Mouse (Mus musculus): Measurements from ENCODE around the gene Cobl.

The Cobl gene

DNA sequence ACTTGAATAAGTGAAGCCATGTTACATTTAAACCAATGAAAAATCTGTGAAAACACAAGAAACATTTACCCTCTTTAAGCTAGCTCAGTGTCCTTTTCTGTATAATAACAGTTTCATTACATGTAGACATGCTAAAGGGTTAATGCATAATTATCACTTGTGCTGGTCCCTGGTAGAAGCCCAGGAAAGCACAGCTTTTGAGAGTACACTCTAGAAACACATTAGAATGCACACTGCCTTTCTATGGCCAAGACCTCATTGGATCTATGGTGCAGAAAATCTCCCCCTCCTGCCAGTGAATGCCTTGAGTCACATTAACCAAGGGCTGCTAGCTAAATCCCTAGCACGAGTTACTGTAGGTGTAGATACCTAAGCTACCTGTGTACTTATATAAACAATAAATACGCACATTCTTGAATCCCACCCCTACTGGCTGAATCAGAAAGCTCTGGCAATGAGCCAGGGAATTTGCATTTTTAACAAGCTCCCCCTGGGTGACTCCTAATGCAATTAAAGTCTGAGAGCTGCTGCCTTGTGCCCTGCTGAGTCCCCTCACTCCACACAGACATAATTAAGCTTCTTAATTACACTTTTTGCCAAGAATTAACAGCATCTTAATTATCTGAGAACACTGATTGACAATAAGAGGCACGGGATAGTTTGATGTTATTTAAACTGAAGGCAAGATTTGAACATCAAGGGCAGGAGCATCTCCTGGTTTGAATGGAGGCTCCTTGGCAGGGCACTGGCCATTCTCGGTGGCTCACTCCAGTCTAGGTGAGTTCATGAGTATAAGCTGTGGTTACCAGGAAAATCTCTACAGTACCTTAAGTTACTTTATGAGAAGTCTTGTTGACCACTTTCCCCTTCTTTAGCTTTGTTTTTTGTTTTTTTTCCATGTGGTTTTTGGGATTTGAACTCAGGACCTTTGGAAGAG is 244.9 kb downstream of the Cobl start:
- no peak for DNase-seq (ENCODE audit: low spot score in 2 of 2)

DNA sequence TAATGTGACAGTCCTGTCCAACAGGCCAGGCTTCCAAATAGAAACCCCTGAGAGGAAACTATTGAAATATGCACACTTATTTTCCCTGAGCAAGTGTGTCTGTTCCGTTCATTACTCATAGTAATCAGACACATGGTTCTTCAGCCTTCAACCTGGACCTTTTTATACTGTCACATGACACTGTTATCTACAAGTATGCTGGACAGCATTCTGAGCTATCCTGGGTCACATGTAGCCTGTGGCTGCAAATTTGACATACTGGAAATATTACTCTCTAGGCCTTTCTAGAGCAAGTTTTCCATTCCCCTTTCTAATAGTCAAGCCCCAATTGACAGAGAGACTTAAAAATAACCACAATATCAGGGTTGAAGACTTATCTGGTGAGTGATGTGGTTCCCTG is 247.9 kb downstream of the Cobl start:
- no peak for DNase-seq (ENCODE audit: low spot score in 2 of 2)

DNA sequence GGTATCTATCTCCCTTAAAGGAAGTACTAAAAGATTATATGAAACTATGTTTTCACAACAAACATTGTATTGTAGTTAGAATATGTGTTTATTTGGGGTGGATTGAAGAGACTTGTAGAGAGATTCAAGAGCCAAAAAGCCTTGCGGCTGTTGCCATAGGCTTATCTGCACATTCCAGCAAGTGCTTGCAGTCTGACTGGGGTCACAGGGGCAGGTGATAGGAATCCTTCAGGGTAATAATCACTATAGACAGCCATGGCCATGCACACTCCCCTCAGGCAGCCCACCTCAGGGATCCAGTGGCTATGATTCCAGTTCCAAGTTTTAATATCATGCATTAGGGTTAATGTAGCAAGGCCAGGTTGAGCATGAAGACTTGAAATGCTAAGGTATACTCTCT is 249.2 kb downstream of the Cobl start:
- DNase-seq (ENCODE audit: low spot score in 2 of 2) = no peak

DNA sequence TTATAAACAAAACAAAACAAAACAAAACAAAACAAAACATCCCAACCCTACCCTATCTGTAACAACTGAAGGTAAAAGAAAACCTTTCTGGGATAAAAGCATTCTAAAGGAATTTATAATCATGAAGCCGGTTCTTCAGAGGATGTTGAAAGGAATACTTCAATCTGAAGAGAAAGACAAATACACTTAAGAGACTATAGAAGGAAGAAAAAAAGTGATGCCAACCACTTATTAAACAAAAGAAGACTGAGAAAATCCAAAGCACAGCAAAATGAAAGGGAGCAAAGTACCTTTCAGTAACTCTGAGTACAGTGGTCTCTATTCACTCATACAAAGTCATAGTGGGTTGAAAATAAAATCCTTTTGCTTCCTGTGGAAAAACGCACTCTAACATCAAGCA is 256.2 kb downstream of the Cobl start:
- DNase-seq (ENCODE audit: low spot score in 2 of 2) = no peak

DNA sequence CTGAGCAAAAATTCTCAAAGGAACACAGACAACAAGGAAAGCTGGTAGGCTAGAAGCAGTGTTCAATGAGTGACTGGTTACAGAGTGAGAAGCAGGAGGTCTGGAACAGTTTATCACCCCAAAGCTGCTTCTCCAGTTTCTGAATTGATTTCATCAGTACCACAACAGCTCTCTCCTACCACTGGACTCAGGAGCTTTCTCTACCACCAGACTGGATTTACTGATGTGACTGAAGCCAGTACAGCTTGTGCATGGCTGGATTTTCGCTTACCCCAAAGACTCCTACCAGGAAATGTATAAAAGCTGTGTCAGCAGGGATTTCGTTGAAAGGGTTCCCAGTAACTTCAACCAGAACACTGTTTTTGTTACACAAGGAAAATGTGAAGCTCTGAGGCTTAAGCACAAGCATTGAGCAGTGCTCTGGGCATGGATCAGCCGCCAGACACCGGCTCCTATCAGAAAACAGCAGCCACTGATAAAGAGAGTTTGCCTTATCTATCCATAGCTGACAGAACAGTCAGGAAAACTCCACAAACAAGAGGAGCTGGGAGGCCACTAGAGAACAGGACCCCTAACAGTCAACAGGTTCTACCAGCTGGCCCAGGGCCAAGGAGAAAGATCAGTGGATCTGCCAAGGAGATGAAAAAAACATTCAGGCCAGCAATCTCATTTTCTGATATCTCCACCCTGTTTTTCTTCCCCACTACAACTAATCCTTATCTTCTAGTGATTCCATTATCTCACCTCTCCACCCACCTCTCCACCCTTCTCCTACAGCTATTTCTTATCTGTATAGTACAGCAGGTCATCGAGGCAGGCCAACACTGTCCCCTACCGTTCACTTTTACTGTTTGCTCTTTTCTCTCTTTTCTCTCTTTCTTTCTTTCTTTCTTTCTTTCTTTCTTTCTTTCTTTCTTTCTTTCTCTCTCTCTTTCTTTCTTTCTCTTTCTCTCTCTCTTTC is 259.3 kb downstream of the Cobl start:
- DNase-seq (ENCODE audit: low spot score in 2 of 2) = no peak

DNA sequence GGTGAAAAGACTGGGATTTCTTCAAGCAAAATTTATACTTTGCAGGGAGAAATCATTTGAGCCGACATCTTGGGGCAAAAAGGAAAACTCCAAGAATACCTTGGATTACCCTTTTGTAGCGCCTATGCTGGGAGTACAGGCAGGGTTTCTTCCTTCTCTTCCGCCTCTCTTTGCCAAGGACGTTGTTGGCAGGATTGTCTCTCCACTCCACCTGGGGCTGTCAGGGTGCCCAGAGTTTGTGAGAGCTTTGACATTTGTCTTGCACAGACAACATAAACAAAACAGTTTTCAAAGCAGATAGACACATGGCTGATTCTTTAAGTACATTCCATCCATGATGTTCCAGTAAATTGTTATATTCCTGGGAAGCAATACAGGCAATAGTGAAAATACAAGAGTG is 265.3 kb downstream of the Cobl start:
- no peak for DNase-seq (ENCODE audit: low spot score in 2 of 2)

DNA sequence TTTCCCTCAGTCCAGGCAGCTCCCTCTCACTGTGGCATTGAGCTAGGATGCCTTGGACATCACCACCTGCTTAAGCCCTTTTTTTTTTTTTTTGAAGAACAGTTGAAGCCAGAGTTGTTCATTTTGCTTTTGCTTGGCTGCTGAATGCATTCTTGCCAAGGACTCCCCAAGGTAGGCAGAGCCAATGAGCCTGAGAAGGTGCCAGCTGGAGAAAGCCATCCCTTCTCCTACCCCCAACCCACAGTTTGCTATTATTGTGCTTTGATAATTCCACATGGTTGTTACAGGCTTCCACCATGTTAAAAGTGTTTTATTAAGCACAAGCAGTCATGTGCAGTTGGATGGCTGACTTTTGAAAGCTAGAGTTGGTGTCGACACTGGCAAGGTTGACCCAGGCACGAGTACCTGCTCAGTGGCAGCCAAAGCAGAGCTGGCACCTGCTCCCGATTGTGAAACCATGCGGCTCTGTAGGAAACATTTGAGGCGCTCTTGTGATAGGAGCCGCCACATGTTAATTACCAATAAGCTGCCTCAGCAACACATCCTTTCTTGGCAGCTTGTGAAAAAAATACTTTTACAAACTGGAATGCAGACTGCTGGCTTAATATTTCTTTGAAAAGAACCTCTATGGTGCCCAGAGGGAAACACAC is 265.9 kb downstream of the Cobl start:
- peak in 1 of 2 experiments; percentile 16 for DNase-seq (ENCODE audit: low spot score in 2 of 2)

DNA sequence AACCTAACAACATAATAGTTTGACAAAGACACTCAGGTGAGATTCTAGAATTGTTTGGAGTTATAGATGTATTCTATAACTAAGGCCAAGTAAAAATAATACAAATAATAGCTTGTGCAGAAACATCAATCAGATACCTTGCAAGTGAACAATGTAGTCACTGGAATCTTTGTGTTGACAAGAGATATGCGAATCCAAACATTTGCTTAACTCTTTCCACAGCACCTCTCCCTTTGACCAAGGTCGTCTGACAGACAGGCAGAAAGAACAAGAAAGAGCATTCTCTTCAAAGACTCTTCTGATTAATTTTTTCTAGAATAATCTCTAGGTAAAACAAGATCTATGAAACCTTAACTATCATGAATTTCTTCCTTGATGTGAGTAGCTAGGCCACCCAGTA is 266.7 kb downstream of the Cobl start:
- no peak for DNase-seq (ENCODE audit: low spot score in 2 of 2)

DNA sequence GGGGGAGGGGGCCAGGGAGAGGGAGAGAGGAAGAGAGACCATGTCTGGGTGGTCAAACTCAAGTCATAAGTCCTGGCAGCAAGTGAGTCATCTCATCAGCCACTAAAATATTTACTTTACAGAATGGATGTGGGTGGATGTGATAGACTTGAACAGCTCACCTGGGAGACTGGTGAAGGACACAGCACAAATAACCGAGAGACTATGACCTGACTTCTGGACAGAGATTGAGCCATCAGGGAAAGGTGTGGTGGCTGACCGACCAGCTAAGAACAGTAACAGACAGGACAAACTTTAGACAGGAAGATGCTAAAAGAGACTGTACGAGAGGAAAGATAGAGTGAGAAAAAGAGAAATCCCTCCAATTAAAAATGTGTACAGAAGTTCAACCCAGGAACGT is 267.2 kb downstream of the Cobl start:
- no peak for DNase-seq (ENCODE audit: low spot score in 2 of 2)

DNA sequence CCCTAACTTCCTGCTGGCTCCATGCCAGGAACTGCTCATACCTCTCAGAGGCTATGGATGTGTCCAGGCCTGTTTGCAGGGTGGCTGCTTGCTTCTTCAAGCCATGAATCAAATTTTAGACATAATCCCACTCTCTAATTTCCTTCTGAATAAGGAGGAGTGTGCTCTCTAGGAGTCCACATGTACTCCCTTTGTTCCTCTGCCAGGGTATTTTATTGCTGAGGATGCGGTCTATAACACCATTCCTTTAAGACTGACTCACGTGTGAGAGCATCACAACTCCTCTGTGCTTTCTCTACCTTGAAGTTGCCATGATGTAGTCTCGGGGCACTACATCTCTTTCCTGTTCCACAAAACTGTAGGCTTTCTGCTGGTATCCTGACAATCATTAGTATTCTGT is 269.4 kb downstream of the Cobl start:
- peak; percentile 19 to 45 for DNase-seq (ENCODE audit: low spot score in 2 of 2)

DNA sequence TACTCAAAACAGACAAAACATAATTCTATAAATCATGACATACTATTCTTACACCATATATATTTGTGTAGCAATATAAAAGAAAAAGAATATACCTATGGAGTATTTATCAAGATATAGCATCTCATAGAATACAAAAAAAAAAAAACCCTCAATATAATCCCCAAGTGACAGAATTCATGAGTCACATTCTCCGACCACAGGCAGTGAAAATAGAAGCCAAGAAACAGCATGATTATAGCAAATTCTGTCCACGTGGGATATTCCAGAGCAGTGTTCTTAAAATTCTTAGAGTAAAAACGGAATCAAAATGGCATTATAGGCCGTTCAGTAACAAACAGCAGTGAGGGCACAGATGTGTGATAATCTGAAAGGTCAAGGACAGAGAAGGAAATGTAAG is 271.4 kb downstream of the Cobl start:
- no peak for DNase-seq (ENCODE audit: low spot score in 2 of 2)

DNA sequence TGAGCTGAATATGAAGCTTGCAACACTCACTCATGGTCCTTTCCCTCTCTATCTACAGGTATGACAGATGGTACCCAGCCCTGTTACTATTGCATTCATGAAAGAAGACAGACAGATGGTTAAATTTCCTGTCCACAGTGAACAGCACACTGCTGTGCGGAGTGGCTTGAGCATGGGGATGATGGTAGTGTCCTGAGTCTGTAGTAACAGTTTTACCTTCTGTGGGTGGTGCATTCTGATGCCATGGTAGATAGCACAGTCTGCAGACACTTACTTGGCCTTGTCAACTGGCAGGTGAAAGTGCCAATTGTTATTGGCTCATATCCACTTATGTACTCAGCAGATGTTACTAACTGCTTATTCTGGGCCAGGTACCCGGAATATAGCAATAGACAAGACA is 273.4 kb downstream of the Cobl start:
- DNase-seq (ENCODE audit: low spot score in 2 of 2) = no peak

DNA sequence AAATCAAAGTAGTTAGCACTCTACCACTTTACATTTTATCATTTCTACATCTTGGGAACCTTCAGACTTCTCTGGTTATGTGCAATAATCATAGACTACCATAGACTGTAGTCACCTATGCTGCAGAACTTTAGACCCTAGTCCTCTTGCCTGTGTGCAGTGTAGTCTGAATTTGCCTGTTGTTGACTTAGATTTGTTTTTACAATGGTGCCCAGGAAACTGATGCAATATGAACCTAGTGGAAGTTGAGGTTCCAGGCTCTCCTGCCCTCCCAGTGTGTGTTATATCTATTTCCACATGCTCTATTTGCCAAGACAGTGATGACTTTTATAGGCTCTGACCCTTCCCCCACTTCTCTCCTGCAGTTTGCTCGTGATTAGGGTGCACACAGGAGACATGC is 274.3 kb downstream of the Cobl start:
- no peak for DNase-seq (ENCODE audit: low spot score in 2 of 2)
